Mouse (Mus musculus) layer of hippocampus, adult 2 months (tissue): ENCODE measurements around the gene Spib. TPM values are rescaled to one million over a fixed set of nuclear protein-coding genes. Genes with fewer than 3 reads are reported as not detected.
A peak's percentile ranks its signal among the peaks of the same experiment; 100 is the strongest.

Experiments used
- DNase-seq, 2 experiments: peaks; one replicate each; pipeline ENCODE4 v3.0.0; 2022; ENCODE audit warnings: low spot score in 2 of 2
- H3K27ac ChIP-seq: fragments of 200-600 bp; 2 replicates; pipeline ENCODE4 v1.8.1; 2022
- H3K4me3 ChIP-seq: fragments of 200-600 bp; 2 replicates; pipeline ENCODE4 v1.8.1; 2022; ENCODE audit warnings: mild to moderate bottlenecking
- CTCF ChIP-seq: fragments of 200-600 bp; conservative IDR thresholded peaks from 2 replicates; pipeline ENCODE4 v1.8.1; 2022; ENCODE audit warnings: antibody characterized with exemption, mild to moderate bottlenecking, moderate library complexity
- total RNA-seq, 2 experiments: library from RNA; stranded (reverse); gene quantifications; 2 replicates each; pipeline ENCODE4 v1.2.3; 2021

The Spib gene
- total RNA-seq, 2 experiments from 2014 or later = 0.12 to 0.13 TPM

DNA sequence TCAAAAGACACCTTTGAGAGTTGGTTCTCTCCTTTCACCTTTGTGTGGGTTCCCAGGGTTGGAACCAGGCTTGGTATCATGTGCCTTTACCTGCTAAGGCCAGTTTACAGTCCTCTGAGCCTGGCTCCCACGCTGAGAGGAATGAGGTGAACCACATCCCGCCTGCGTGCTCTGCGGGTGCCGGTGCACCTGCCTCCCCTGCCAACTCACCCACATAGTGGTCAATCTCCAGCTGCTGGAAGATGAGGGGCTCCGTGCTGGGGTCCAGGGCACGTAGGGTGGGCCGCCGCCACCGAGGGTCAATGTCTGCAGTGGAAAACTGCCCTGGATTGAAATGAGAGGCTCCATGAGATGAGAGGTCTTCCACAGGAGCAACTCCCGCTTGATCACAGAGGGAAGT is 10.7 kb upstream of the Spib start:
- DNase-seq = no peak
- no peak for TF ChIP-seq CTCF
- no peak overlapping the region for H3K4me3 ChIP-seq
- no peak overlapping the region for H3K27ac ChIP-seq

DNA sequence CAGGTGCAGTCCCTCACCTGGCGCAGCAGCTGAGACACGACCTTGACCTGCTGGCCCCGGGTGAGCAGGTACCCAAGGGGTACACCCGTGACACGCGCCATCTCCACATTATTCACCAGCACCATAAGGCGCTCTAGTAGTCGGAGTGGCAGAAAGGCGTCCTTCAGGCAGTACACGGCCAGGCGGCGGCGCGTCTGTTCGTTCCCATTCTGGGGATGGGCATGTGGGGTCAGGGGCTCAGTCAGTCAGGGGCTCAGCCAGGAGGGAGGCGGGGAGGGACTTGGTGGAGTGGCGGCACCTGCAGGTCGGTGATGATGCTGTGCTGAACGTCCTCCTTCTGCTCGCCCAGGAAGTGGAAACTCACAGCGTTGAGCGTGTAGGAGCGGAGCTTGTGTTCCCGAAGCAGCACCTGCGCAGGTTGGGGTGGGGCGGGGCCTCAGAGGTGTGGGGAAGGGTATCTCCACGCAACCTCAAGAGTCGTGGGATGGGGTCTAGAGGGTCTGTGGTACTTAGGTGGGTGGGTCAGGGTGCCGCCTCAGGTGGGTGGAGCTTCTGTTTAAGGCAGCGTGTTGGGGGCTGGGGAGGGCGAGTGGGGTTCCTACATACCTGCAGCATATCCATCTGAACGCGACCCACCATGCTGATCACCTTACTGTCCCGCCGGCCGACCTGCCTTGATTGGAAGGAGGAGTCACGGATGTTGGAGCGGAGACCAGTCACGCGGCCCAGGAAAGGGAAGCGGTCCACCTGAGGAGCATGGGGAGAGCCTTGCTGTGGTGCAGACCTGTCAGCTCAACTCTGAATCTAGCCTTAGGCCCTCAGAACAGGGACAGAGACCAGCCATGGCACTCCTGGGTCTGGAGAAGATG is 7.1 kb upstream of the Spib start:
- no peak overlapping the region for H3K27ac ChIP-seq

DNA sequence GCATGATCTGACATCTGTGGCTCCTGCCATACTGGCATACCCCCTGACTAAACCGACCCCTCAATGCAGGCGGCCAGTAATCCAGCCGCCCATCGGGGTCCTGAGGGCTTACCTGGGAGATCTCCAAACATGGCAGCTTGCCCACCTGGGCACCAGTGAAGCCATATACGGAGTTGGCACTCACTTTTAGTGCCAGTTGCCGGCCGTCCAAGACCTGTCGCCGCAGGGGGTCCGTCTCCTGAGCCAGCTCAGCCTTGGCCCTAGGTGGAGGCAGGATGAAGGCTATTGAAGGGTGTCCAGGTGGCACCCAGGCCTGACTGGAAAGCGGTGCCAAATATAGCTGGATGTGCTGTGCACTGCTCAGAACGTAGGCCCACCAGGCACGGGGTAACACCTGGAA is 5.6 kb upstream of the Spib start:
- H3K4me3 ChIP-seq = no peak overlapping the region
- DNase-seq = no peak
- no peak for TF ChIP-seq CTCF

More for the DNA sequence above, 7.1 kb upstream of the Spib start:
- DNase-seq = no peak
- no peak for TF ChIP-seq CTCF
- no peak overlapping the region for H3K4me3 ChIP-seq

DNA sequence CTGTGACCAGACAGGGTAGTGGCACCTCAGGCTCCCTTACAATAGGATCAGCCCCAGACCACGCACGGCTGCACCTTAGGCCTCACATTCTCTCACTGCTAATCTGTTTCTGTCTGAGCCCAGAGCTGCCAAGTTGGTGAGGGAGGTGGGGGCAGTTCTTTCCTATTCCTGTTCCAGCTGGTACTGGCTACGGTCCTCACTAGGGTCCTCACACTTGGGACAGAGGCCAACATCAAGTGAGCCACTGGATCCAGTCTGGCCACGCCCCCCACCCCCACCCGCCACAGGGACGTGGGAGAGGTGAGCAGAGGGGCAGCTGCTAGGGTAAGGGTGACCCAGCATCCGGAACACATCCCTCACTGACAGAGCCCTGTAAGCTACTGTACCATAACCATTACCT is 5.1 kb upstream of the Spib start:
- no peak for TF ChIP-seq CTCF
- no peak for DNase-seq
- Histone ChIP-seq H3K27ac (no peak overlapping the region), H3K4me3 (no peak overlapping the region)

More for the DNA sequence above, 5.6 kb upstream of the Spib start:
- H3K27ac ChIP-seq = no peak overlapping the region

DNA sequence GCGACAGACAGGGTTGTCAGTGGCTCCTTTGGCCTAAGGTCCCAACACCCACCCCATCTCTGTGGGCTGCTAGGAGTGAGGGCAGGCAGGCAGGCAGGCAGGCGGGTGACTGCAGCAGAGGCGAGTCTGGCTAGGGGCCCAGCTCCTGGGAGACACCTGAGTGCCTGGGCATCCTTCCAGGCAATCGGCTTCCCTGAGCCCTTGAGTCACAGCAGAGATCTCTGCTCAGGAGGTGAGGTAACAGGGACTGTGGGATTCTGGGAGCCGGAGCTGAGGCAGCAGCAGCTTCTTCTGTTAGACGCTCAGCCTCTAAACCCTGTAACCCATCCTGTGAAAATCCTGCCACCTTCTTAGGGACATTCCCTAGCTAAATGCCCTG is 4.7 kb upstream of the Spib start:
- TF ChIP-seq CTCF = no peak
- no peak for DNase-seq
- Histone ChIP-seq H3K27ac (no peak overlapping the region), H3K4me3 (no peak overlapping the region)

DNA sequence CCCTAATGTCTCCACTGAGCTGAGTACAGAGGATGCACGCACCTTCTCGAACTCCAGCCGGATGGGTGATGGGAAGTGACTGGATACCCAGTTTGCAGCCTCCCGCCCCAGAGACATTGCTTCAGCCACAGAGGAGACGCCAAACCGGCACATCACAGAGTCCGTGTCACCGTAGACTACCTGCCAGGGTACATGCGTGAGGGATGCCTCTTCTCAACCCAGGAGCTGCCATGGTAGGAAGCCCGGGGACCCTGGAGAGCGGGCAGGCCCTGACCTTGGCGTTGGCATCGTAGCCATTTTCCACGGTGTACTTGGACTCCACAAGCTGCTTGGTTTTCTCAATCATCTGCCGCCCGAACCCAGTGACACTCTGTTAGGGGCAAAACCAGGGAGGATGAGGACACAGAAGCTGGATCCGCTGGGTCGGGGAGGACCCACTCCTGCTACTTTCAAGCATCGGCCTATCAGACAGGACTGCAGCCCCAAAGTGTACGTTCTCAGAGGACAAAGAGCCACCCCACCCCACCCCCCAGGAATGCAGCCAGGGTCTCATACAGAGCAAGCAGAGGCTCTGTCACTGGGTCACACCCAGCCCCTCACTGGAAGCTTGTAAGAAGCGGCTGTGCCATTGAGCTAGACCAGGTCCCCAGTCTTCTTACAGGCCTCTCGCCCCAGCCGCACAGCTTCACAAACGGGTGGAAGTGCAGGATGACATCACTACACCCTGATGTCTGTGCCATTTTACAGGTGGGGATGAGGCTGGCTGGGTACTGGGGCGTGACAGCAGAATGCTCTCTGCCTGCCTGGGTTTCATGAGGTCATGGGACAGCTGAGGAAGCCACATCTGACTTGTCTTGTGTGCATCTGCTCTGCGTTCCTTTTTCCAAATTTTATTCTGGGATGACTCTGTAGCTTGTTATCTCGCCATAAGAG is 4.1 kb upstream of the Spib start:
- Histone ChIP-seq H3K4me3 (no peak overlapping the region), H3K27ac (no peak overlapping the region)
- no peak for DNase-seq
- TF ChIP-seq CTCF = no peak

DNA sequence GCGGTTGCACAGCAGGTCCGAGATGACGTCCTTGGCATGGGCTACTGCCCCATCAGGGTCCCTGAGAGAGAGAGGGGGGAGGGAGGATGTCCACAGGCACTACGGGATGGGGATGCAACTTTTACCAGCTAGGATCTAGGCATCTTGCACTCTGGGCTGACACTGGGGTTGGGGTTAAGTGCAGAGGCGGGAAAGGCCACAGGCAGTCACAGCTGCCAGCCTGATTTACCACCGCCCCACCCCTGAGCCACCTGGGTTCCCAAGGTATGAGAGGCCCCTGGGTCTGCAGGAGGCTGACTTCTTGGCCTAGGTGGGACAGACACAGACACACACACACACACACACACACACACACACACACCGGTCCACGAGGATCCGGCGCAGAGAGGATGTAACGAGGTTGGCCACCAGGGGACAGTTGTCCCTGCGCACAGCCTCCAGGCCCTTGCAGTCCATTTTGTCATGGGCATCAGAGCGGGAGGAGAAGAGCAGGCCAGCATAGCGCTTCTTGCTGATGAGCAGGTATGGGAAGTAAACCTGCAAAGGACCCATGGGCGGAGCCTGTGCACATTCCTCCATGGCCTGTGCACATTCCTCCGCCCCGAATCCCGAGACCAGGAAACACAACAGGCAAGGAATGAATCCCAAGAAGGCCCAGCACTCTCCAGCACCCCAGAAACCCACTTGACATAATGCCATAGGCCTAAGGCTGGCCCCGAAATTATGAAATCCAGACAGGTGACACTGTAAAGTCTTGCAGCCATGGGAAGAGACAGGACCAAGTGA is 3.0 kb upstream of the Spib start:
- TF ChIP-seq CTCF = 0 out of 2 replicates have a peak, but pooled peaks have one; percentile 6
- no peak for DNase-seq

DNA sequence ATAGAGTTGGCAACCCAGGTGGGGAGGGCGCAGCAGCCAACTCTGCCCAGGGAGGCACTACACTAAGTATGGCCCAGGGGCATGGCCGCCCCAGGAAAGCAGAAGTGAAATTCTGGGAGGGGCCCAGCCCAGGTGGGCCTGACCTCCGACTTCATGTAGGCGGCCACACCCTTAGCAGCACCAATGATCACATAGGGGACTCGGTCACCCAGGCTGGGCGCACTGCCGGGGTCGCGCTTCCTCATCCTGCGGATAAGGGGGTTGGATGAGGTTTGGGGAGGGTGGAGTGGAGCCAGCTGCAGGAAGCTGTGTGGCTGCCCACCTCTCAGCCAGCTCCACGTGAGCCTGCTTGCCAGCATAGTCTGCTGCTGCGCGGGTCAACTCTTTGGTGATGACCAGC is 2.4 kb upstream of the Spib start:
- Histone ChIP-seq H3K27ac (no peak overlapping the region), H3K4me3 (no peak overlapping the region)
- no peak for TF ChIP-seq CTCF
- DNase-seq = no peak

More for the DNA sequence above, 3.0 kb upstream of the Spib start:
- Histone ChIP-seq H3K4me3 (no peak overlapping the region), H3K27ac (no peak overlapping the region)

DNA sequence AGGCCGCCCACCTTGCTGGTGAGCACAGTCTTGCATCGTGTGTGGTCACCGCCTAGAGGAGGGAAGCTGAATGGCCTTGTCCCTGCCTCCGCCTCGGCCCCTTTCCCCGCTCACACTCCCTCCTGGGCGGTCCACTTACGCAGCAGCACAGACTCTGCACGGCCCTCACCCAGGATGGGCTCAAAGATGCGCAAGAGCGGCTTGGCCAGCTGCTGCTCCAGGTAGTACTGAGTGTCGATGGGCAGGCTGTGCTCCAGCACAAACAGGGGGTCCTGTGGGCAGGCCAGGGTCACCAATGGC is 1.8 kb upstream of the Spib start:
- H3K27ac ChIP-seq = no peak overlapping the region
- TF ChIP-seq CTCF = no peak
- DNase-seq = no peak
- no peak overlapping the region for H3K4me3 ChIP-seq

DNA sequence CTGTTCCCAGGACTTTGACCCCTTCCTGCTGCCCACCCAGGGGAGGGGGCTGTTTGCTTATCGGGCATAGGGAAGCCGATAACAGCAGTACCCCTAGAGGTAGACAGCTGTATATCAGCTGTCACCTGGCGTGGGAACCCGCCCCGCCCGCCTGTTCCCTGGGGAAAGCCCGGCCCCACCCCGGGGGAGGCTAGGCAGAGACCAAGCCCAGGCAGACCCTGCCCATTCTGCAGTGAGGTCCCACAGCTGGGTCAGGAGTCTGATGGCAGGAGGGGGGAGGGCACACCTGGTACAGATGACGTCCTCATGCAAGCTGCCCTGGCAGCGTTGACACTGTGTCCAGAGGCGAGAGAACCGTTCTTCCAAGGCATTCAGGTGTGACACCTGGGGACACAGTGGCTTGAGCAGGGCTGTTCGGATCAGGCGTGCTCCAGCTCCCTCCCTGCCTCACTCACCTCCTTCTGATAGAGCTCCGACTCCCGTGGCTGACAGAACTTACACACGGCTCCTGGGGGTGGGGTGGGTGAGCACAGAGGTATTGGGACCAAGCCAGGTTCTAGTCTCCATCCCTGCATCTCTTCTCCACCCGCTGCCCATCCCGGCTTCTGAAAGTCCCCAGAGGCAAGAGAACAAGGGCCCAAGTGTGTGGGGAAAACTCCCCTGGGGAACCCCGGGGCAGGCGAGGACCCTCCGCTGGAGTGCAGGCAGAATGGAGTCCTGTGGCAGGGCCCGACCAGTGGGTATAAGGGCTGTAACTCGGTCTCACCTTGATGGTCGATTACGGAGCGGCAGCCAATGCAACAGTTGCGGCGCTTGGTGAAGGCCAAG is 1.3 kb upstream of the Spib start:
- DNase-seq = no peak
- TF ChIP-seq CTCF = no peak
- H3K4me3 ChIP-seq = no peak overlapping the region
- no peak overlapping the region for H3K27ac ChIP-seq

DNA sequence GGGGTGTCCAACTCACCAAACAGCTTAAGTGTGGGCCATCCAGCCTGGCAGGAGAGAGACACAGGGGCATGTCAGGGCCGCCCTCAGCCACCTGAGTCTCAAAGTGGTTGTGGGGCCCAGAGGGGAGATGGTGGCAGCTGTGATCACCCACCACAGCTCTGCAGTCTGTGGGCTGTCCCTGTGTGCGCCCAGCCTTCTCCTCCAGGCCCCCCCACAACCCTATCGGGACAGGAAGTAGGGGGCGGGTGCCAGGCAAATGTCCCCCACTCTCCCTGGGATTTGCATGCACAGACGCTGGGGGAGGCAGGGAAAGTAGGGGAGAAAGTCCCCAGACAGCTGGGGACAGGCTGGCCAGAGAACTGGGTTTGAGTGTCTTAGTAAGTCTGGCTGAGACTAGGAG is 664 bp downstream of the Spib start:
- TF ChIP-seq CTCF = no peak
- no peak for DNase-seq
- H3K4me3 ChIP-seq = no peak overlapping the region
- H3K27ac ChIP-seq = no peak overlapping the region

DNA sequence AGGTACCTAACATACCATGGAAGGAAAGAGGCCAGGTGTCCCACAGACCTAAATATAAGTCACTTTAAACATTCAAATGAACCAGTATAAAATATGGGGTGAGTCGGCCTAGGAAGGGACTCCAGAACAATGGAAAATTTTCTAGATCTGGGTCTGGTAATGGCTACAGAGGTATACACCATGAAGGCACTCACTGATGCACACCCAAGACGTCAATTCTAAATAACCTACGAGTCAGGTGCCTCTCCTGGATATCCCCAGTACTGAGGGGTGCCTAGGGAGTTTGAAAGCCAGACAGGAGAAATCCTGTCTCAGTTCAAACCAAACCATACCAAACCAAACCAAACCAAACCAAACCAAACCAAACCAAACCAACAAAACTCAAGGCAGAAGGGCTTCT is 1.4 kb downstream of the Spib start:
- no peak for TF ChIP-seq CTCF
- no peak overlapping the region for H3K27ac ChIP-seq
- DNase-seq = no peak
- no peak overlapping the region for H3K4me3 ChIP-seq
